Mouse (Mus musculus) ES-E14 (cell line): ENCODE results near the gene Ednra. TPM values are rescaled to one million over a fixed set of nuclear protein-coding genes. Genes with fewer than 3 reads are reported as not detected.

Source experiments
- DNase-seq: peaks from one replicate; pipeline ENCODE4 v3.0.0-alpha.2; 2013; ENCODE audit warnings: low read depth, low spot score
- H3K27ac ChIP-seq: 2 replicates; pipeline ENCODE4 v1.5.1; 2012; ENCODE audit warnings: low read depth, mild to moderate bottlenecking, low read length, moderate library complexity, mixed read lengths; ENCODE audit not compliant: poor library complexity, insufficient read depth, severe bottlenecking
- H3K36me3 ChIP-seq: 2 replicates; pipeline ENCODE4 v1.6.1; 2012; ENCODE audit warnings: mild to moderate bottlenecking, low read length, moderate library complexity, mixed read lengths; ENCODE audit not compliant: control insufficient read depth, poor library complexity, insufficient read depth, severe bottlenecking
- H3K4me1 ChIP-seq, 2 experiments: fragments of 150-350 bp in 1 of 2; sonication (generic) in 1 of 2; 2 replicates each; pipeline ENCODE4 v1.6.1; 2012; ENCODE audit warnings: low read length in 2 of 2, mild to moderate bottlenecking in 1 of 2, mixed read lengths in 1 of 2; ENCODE audit not compliant: control insufficient read depth in 2 of 2, insufficient read depth in 2 of 2, poor library complexity in 1 of 2
- H3K4me3 ChIP-seq, 2 experiments: fragments of 150-350 bp in 1 of 2; sonication (generic) in 1 of 2; 2 replicates each; pipeline ENCODE4 v1.5.1; 2012; ENCODE audit warnings: low read length in 2 of 2, low read depth in 1 of 2, mild to moderate bottlenecking in 1 of 2, mixed read lengths in 1 of 2; ENCODE audit not compliant: insufficient read depth in 1 of 2, poor library complexity in 1 of 2, severe bottlenecking in 1 of 2
- H3K9ac ChIP-seq: 2 replicates; pipeline ENCODE4 v1.6.1; 2012; ENCODE audit warnings: low read depth, mild to moderate bottlenecking, low read length, mixed read lengths; ENCODE audit not compliant: poor library complexity, insufficient read depth, severe bottlenecking
- H3K9me3 ChIP-seq: fragments of 150-350 bp; sonication (generic); 2 replicates; pipeline ENCODE4 v1.6.1; 2012; ENCODE audit warnings: low read depth, mild to moderate bottlenecking, low read length; ENCODE audit not compliant: control insufficient read depth, insufficient read depth
- CHD2 ChIP-seq: IDR thresholded peaks from 2 replicates; pipeline ENCODE4 v1.6.1; 2014; ENCODE audit warnings: mild to moderate bottlenecking, low read depth, low read length, inconsistent platforms
- HCFC1 ChIP-seq: IDR thresholded peaks from 2 replicates; pipeline ENCODE4 v1.6.1; 2012; ENCODE audit warnings: low read length, inconsistent platforms, borderline replicate concordance; ENCODE audit not compliant: insufficient read depth
- MAFK ChIP-seq: IDR thresholded peaks from 2 replicates; pipeline ENCODE4 v1.6.1; 2014; ENCODE audit warnings: mild to moderate bottlenecking, low read depth, low read length, inconsistent platforms; ENCODE audit not compliant: insufficient read depth
- ZC3H11A ChIP-seq: IDR thresholded peaks from 2 replicates; pipeline ENCODE4 v1.6.1; 2012; ENCODE audit warnings: low read depth, mild to moderate bottlenecking, inconsistent platforms, low read length, borderline replicate concordance
- ZNF384 ChIP-seq: IDR thresholded peaks from 2 replicates; pipeline ENCODE4 v1.6.1; 2012; ENCODE audit warnings: low read depth, low read length, inconsistent platforms
- in situ Hi-C, 2 experiments: fragments of 600-800 bp; cut with MboI; formaldehyde crosslinking; loops; one replicate each; pipeline ENCODE4 v1.15.1; 2025; ENCODE audit warnings: low sequenced_read_pairs in 2 of 2, inconsistent platforms in 1 of 2; ENCODE audit not compliant: unreplicated experiment in 2 of 2
- total RNA-seq: library from RNA; depleted of rRNA; stranded (reverse); fragments of 300-350 nt; gene quantifications from 2 replicates; pipeline ENCODE4 v1.2.3, GENCODE M21; 2012

The Ednra gene
- total RNA-seq, 1 experiment, result 0.40 TPM

DNA sequence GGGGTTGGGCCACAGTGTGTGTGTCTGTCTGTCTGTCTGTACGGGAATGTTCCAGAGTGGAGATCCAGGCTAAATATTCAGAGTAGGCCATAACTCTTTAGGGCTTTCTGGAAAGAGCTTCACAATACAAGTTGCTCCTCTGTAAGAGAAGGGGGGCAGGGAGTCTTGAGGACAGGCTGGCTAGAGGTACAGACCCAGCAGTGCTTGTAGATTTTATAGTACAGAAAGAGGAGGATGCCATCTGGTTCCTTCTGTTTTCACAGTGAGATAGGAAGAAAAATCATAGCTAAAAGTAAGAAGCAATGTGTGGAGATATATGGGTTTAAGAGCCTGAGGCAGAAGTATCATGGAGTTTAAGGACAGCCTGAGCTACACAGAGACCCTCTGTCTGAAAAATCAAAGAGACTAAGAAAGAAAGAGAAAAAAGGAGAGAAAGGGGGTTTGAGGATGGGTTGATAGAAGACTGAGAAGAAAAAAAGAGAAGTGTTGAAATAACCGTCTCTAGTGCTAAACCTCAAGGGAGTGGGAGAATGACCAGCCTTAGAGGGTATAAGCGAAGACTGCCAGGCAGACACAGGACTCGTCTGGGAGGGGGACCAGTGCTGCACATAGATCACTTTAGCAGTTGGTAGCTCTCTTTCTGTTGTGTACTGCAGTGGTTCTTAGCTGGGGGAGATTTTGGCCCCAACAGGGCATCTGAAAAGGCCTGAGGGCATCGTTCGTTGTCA is 16.9 kb upstream of the Ednra start:
- no peak overlapping the region for H3K4me3 ChIP-seq
- no peaks in the 10 kb centered on the region for H3K9me3 ChIP-seq
- in situ Hi-C loops, result no loop called here
- no peak for DNase-seq
- no peak overlapping the region for H3K9ac ChIP-seq
- H3K4me1 ChIP-seq, result no peaks in the 10 kb centered on the region
- H3K36me3 ChIP-seq, result no peaks in the 10 kb centered on the region
- TF ChIP-seq ZNF384 (no peak), CHD2 (no peak), HCFC1 (no peak), MAFK (no peak), ZC3H11A (no peak)
- no peak overlapping the region for H3K27ac ChIP-seq

DNA sequence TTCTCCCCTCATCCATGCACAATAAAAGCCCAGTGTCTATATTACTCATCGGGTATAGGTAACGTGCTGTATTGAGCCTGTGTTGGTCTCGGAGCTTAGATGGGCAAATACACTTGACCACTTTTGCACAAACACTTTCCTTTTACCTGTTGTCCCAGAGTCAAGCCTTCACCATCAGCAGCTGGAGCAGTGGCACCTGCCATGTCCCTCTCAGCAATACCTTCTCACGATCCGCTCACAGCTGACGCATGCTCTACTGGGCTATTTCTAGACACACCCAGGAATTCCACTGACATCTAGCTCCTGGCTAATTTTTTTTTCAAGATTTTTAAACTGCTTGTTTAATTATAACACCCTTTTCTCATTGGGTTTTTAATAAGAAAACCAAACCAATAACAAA is 14.2 kb upstream of the Ednra start:
- H3K27ac ChIP-seq, result no peak overlapping the region
- DNase-seq, result no peak
- H3K4me1 ChIP-seq, result no peaks in the 10 kb centered on the region
- no peak overlapping the region for H3K9ac ChIP-seq
- TF ChIP-seq MAFK (no peak), ZNF384 (no peak), CHD2 (no peak), ZC3H11A (no peak), HCFC1 (no peak)
- H3K4me3 ChIP-seq, result no peak overlapping the region
- no peaks in the 10 kb centered on the region for H3K9me3 ChIP-seq
- in situ Hi-C loops, result no loop called here
- H3K36me3 ChIP-seq, result no peaks in the 10 kb centered on the region

- H3K4me1 ChIP-seq, result no peaks in the 10 kb centered on the region
- H3K27ac ChIP-seq, result no peak overlapping the region
- TF ChIP-seq ZNF384 (no peak), HCFC1 (no peak), CHD2 (no peak), ZC3H11A (no peak), MAFK (no peak)
- no peak overlapping the region for H3K4me3 ChIP-seq
- no peak for DNase-seq
- no peaks in the 10 kb centered on the region for H3K9me3 ChIP-seq
- H3K9ac ChIP-seq, result no peak overlapping the region
- no peaks in the 10 kb centered on the region for H3K36me3 ChIP-seq
- in situ Hi-C loops, result no loop called here
Measured at GRCm38 (mm10) chr8:77737327-77737726, 13.1 kb upstream of the Ednra start.

GRCm38 (mm10) chr8:77733792-77734191 is 9.5 kb upstream of the Ednra start:
- Histone ChIP-seq H3K27ac (no peak overlapping the region), H3K9ac (no peak overlapping the region), H3K9me3 (no peaks in the 10 kb centered on the region), H3K36me3 (no peaks in the 10 kb centered on the region), H3K4me3 (no peak overlapping the region), H3K4me1 (no peaks in the 10 kb centered on the region)
- no peak for TF ChIP-seq ZNF384
- no peak for TF ChIP-seq CHD2
- TF ChIP-seq HCFC1, result no peak
- no peak for TF ChIP-seq MAFK
- no peak for TF ChIP-seq ZC3H11A
- no peak for DNase-seq
- in situ Hi-C loops, result no loop called here

GRCm38 (mm10) chr8:77732964-77733363 is 8.7 kb upstream of the Ednra start:
- no peak overlapping the region for H3K4me3 ChIP-seq
- no peak for DNase-seq
- TF ChIP-seq HCFC1 (no peak), ZNF384 (no peak), ZC3H11A (no peak), MAFK (no peak), CHD2 (no peak)
- H3K36me3 ChIP-seq, result no peaks in the 10 kb centered on the region
- H3K9ac ChIP-seq, result no peak overlapping the region
- H3K27ac ChIP-seq, result no peak overlapping the region
- H3K4me1 ChIP-seq, result no peaks in the 10 kb centered on the region
- H3K9me3 ChIP-seq, result no peaks in the 10 kb centered on the region
- in situ Hi-C loops, result no loop called here
